Mouse (Mus musculus) thymus, adult 2 months (tissue): ENCODE data around the gene Cd52.

Source experiments
- CTCF ChIP-seq: fragments of 200-500 bp; IDR thresholded peaks from 2 replicates; pipeline ENCODE4 v1.5.1; 2012; ENCODE audit warnings: mild to moderate bottlenecking, control low read depth, low read length, moderate library complexity, borderline replicate concordance; ENCODE audit not compliant: control insufficient read depth, poor library complexity, insufficient read depth; ENCODE audit errors: extremely low read depth
- POLR2A ChIP-seq: fragments of 200-500 bp; IDR thresholded peaks from 2 replicates; pipeline ENCODE4 v1.6.1; 2012; ENCODE audit warnings: mild to moderate bottlenecking, low read length, control low read depth, moderate library complexity; ENCODE audit not compliant: control insufficient read depth, poor library complexity, insufficient read depth; ENCODE audit errors: extremely low read depth

DNA sequence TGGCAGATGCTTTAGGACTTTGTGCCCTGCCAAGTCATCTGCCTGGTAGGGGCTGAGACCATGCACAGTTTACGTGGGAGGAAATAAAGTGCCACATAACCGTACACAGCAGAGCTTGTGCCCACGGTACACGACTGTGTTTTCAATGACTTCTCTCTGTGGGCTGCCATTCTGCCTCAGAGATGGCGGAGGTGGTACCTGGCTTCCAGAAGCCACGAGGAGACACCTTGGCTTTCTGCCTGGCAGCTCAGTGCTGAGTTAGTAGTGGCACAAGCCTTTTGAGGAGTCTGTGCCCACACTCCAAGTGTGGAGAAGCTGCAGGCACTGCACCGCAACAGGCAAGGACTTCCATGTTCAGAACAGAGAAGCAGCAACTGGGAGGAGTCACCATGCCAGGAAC, 12.8 kb upstream of the Cd52 start:
- TF ChIP-seq CTCF (no peak), POLR2A (no peak)
